Mouse (Mus musculus): Measurements from ENCODE around the gene Neu3. TPM values are rescaled to one million over a fixed set of nuclear protein-coding genes. Genes with fewer than 3 reads are reported as not detected.

Neu3 gene
- polyA plus RNA-seq, 1 experiment = 2.2 TPM

GRCm38 (mm10) chr7:99834314-99834853, 6.2 kb upstream of the Neu3 start:
- no peak for TF ChIP-seq CTCF (conservative IDR thresholded peaks at IDR 0.05; ENCODE audit: insufficient read depth, insufficient read length, low read depth, low read length)
- TF ChIP-seq POLR2A (IDR thresholded peaks at IDR 0.05; ENCODE audit: low read depth, low read length) = no peak
- H3K4me1 ChIP-seq (ENCODE audit: control insufficient read depth, insufficient read depth, low read length) = no peaks in the 10 kb centered on the region
- H3K27me3 ChIP-seq (replicated peaks; ENCODE audit: control insufficient read depth, insufficient read depth, low read length) = no peaks in the 10 kb centered on the region
- 86% methylated on average over 5 of the region's 5 CpGs for WGBS
- DNase-seq = no peak
- H3K27ac ChIP-seq (ENCODE audit: insufficient read depth, low read depth, low read length) = no peak overlapping the region
- no peak overlapping the region for H3K4me3 ChIP-seq (ENCODE audit: insufficient read depth, low read depth, low read length)
- H3K36me3 ChIP-seq (ENCODE audit: control insufficient read depth, insufficient read depth, low read length) = peaks cover 1% of the 10 kb centered on the region

GRCm38 (mm10) chr7:99833846-99834222, 5.6 kb upstream of the Neu3 start:
- Histone ChIP-seq H3K4me3 (ENCODE audit: insufficient read depth, low read depth, low read length) (no peak overlapping the region), H3K4me1 (ENCODE audit: control insufficient read depth, insufficient read depth, low read length) (no peaks in the 10 kb centered on the region), H3K27ac (ENCODE audit: insufficient read depth, low read depth, low read length) (no peak overlapping the region), H3K36me3 (ENCODE audit: control insufficient read depth, insufficient read depth, low read length) (peaks cover 1% of the 10 kb centered on the region; the same call in 1 of the 2 replicates), H3K27me3 (replicated peaks; ENCODE audit: control insufficient read depth, insufficient read depth, low read length) (no peaks in the 10 kb centered on the region)
- TF ChIP-seq CTCF (conservative IDR thresholded peaks at IDR 0.05; ENCODE audit: insufficient read depth, insufficient read length, low read depth, low read length) (no peak), POLR2A (IDR thresholded peaks at IDR 0.05; ENCODE audit: low read depth, low read length) (no peak)
- DNase-seq = no peak
- WGBS = 74% methylated on average over 2 of the region's 2 CpGs

GRCm38 (mm10) chr7:99833115-99833845, 5.1 kb upstream of the Neu3 start:
- Histone ChIP-seq H3K4me3 (ENCODE audit: insufficient read depth, low read depth, low read length) (no peak overlapping the region), H3K27ac (ENCODE audit: insufficient read depth, low read depth, low read length) (no peak overlapping the region), H3K4me1 (ENCODE audit: control insufficient read depth, insufficient read depth, low read length) (0 out of 2 replicates have a peak, but pooled peaks cover 2% of the 10 kb centered on the region), H3K27me3 (replicated peaks; ENCODE audit: control insufficient read depth, insufficient read depth, low read length) (no peaks in the 10 kb centered on the region), H3K36me3 (ENCODE audit: control insufficient read depth, insufficient read depth, low read length) (peaks cover 1% of the 10 kb centered on the region; the same call in 1 of the 2 replicates)
- TF ChIP-seq POLR2A (IDR thresholded peaks at IDR 0.05; ENCODE audit: low read depth, low read length) = no peak
- no peak for TF ChIP-seq CTCF (conservative IDR thresholded peaks at IDR 0.05; ENCODE audit: insufficient read depth, insufficient read length, low read depth, low read length)
- WGBS = 82% methylated on average over 5 of the region's 5 CpGs
- no peak for DNase-seq

- no peak for DNase-seq
- Histone ChIP-seq H3K36me3 (ENCODE audit: control insufficient read depth, insufficient read depth, low read length) (no peaks in the 10 kb centered on the region), H3K4me3 (ENCODE audit: insufficient read depth, low read depth, low read length) (no peak overlapping the region), H3K4me1 (ENCODE audit: control insufficient read depth, insufficient read depth, low read length) (0 out of 2 replicates have a peak, but pooled peaks cover 2% of the 10 kb centered on the region), H3K27ac (ENCODE audit: insufficient read depth, low read depth, low read length) (no peak overlapping the region), H3K27me3 (replicated peaks; ENCODE audit: control insufficient read depth, insufficient read depth, low read length) (no peaks in the 10 kb centered on the region)
- WGBS = 45% methylated on average over 6 of the region's 6 CpGs
- no peak for TF ChIP-seq CTCF (conservative IDR thresholded peaks at IDR 0.05; ENCODE audit: insufficient read depth, insufficient read length, low read depth, low read length)
- TF ChIP-seq POLR2A (IDR thresholded peaks at IDR 0.05; ENCODE audit: low read depth, low read length) = no peak
Measured at GRCm38 (mm10) chr7:99826096-99826495, 2.1 kb downstream of the Neu3 start.

GRCm38 (mm10) chr7:99825511-99825910, 2.7 kb downstream of the Neu3 start:
- no peak for TF ChIP-seq CTCF (conservative IDR thresholded peaks at IDR 0.05; ENCODE audit: insufficient read depth, insufficient read length, low read depth, low read length)
- Histone ChIP-seq H3K4me3 (ENCODE audit: insufficient read depth, low read depth, low read length) (no peak overlapping the region), H3K4me1 (ENCODE audit: control insufficient read depth, insufficient read depth, low read length) (0 out of 2 replicates have a peak, but pooled peaks cover 2% of the 10 kb centered on the region), H3K27ac (ENCODE audit: insufficient read depth, low read depth, low read length) (no peak overlapping the region), H3K27me3 (replicated peaks; ENCODE audit: control insufficient read depth, insufficient read depth, low read length) (no peaks in the 10 kb centered on the region), H3K36me3 (ENCODE audit: control insufficient read depth, insufficient read depth, low read length) (no peaks in the 10 kb centered on the region)
- DNase-seq = no peak
- WGBS = 94% methylated on average over 9 of the region's 9 CpGs

- Histone ChIP-seq H3K4me3 (ENCODE audit: insufficient read depth, low read depth, low read length) (no peak overlapping the region), H3K27me3 (replicated peaks; ENCODE audit: control insufficient read depth, insufficient read depth, low read length) (no peaks in the 10 kb centered on the region), H3K4me1 (ENCODE audit: control insufficient read depth, insufficient read depth, low read length) (0 out of 2 replicates have a peak, but pooled peaks cover 2% of the 10 kb centered on the region), H3K27ac (ENCODE audit: insufficient read depth, low read depth, low read length) (no peak overlapping the region), H3K36me3 (ENCODE audit: control insufficient read depth, insufficient read depth, low read length) (no peaks in the 10 kb centered on the region)
- no peak for DNase-seq
- TF ChIP-seq CTCF (conservative IDR thresholded peaks at IDR 0.05; ENCODE audit: insufficient read depth, insufficient read length, low read depth, low read length) = no peak
- TF ChIP-seq POLR2A (IDR thresholded peaks at IDR 0.05; ENCODE audit: low read depth, low read length) = no peak
- 92% methylated on average over 16 of the region's 16 CpGs for WGBS
Measured at GRCm38 (mm10) chr7:99824649-99825483, 3.4 kb downstream of the Neu3 start.

Measured in kidney, adult 2 months (tissue).